Mouse (Mus musculus): ENCODE measurements around the gene Nme2. TPM values are rescaled to one million over a fixed set of nuclear protein-coding genes. Genes with fewer than 3 reads are reported as not detected.
"Not testable (repeated sequence)": the region's sequence is repeated elsewhere in the genome, so short reads cannot be mapped to it uniquely, and the experiment has no call there.

Gene Nme2
- polyA plus RNA-seq, 1 experiment from 2014 or later, result 187 TPM

- 41% methylated on average over 13 of the region's 13 CpGs for WGBS (ENCODE audit: missing documents)
- peak overlapping the region; percentile 88 for H3K27ac ChIP-seq
- peaks cover 21% of the 10 kb centered on the region; the same call in 1 of the 2 replicates for H3K36me3 ChIP-seq (ENCODE audit: inconsistent target)
- peak overlapping the region; percentile 87 for H3K4me3 ChIP-seq (ENCODE audit: inconsistent target)
- peaks cover 36% of the 10 kb centered on the region for H3K79me2 ChIP-seq (ENCODE audit: inconsistent target)
Measured at GRCm38 (mm10) chr11:93954738-93955255, 1.3 kb downstream of the Nme2 start.

- H3K79me2 ChIP-seq (ENCODE audit: inconsistent target), result peaks cover 36% of the 10 kb centered on the region
- H3K27ac ChIP-seq, result no peak overlapping the region
- H3K4me3 ChIP-seq (ENCODE audit: inconsistent target), result no peak overlapping the region
- 97% methylated on average over 5 of the region's 5 CpGs for WGBS (ENCODE audit: missing documents)
- H3K36me3 ChIP-seq (ENCODE audit: inconsistent target), result peaks cover 18% of the 10 kb centered on the region; the same call in 1 of the 2 replicates
Measured at GRCm38 (mm10) chr11:93952376-93952775, 3.7 kb downstream of the Nme2 start.

- H3K79me2 ChIP-seq (ENCODE audit: inconsistent target), result peaks cover 32% of the 10 kb centered on the region
- H3K27ac ChIP-seq, result no peak overlapping the region
- WGBS (ENCODE audit: missing documents), result 100% methylated on average over 1 of the region's 1 CpGs
- no peak overlapping the region for H3K4me3 ChIP-seq (ENCODE audit: inconsistent target)
- peaks cover 18% of the 10 kb centered on the region; the same call in 1 of the 2 replicates for H3K36me3 ChIP-seq (ENCODE audit: inconsistent target)
Measured at GRCm38 (mm10) chr11:93950045-93950444, 6.0 kb downstream of the Nme2 start.

- Histone ChIP-seq H3K27ac (no peak overlapping the region), H3K36me3 (ENCODE audit: inconsistent target) (peaks cover 18% of the 10 kb centered on the region; the same call in 1 of the 2 replicates)
- WGBS (ENCODE audit: missing documents), result 89% methylated on average over 9 of the region's 9 CpGs
Measured at GRCm38 (mm10) chr11:93948887-93949567, 7.0 kb downstream of the Nme2 start.

GRCm38 (mm10) chr11:93944986-93945385 is 11.1 kb downstream of the Nme2 start:
- Histone ChIP-seq H3K4me3 (ENCODE audit: inconsistent target) (no peak overlapping the region), H3K36me3 (ENCODE audit: inconsistent target) (peaks cover 10% of the 10 kb centered on the region; the same call in 1 of the 2 replicates)

More at GRCm38 (mm10) chr11:93948887-93949567, 7.0 kb downstream of the Nme2 start:
- Histone ChIP-seq H3K4me3 (ENCODE audit: inconsistent target) (no peak overlapping the region), H3K79me2 (ENCODE audit: inconsistent target) (peaks cover 22% of the 10 kb centered on the region)

GRCm38 (mm10) chr11:93940906-93941305 is 15.2 kb downstream of the Nme2 start:
- Histone ChIP-seq H3K27ac (peak overlapping the region; percentile 38), H3K79me2 (ENCODE audit: inconsistent target) (no peaks in the 10 kb centered on the region), H3K4me3 (ENCODE audit: inconsistent target) (no peak overlapping the region), H3K36me3 (ENCODE audit: inconsistent target) (no peaks in the 10 kb centered on the region)
- 0% methylated on average over 2 of the region's 2 CpGs for WGBS (ENCODE audit: missing documents)

More at GRCm38 (mm10) chr11:93944986-93945385, 11.1 kb downstream of the Nme2 start:
- H3K79me2 ChIP-seq (ENCODE audit: inconsistent target), result no peaks in the 10 kb centered on the region
- WGBS (ENCODE audit: missing documents), result 97% methylated on average over 3 of the region's 3 CpGs
- H3K27ac ChIP-seq, result no peak overlapping the region

- Histone ChIP-seq H3K79me2 (ENCODE audit: inconsistent target) (no peaks in the 10 kb centered on the region), H3K27ac (no peak overlapping the region), H3K36me3 (ENCODE audit: inconsistent target) (peaks cover 38% of the 10 kb centered on the region), H3K4me3 (ENCODE audit: inconsistent target) (no peak overlapping the region)
Measured at GRCm38 (mm10) chr11:93929106-93929505, 27.0 kb downstream of the Nme2 start.

- WGBS (ENCODE audit: missing documents), result 93% methylated on average over 2 of the region's 2 CpGs
Measured at GRCm38 (mm10) chr11:93915019-93915418, 41.0 kb downstream of the Nme2 start.

GRCm38 (mm10) chr11:93911603-93912002 is 44.5 kb downstream of the Nme2 start:
- Histone ChIP-seq H3K4me3 (ENCODE audit: inconsistent target) (no peak overlapping the region), H3K36me3 (ENCODE audit: inconsistent target) (peaks cover 65% of the 10 kb centered on the region), H3K27ac (no peak overlapping the region), H3K79me2 (ENCODE audit: inconsistent target) (no peaks in the 10 kb centered on the region)
- 91% methylated on average over 3 of the region's 3 CpGs for WGBS (ENCODE audit: missing documents)

More at GRCm38 (mm10) chr11:93915019-93915418, 41.0 kb downstream of the Nme2 start:
- H3K27ac ChIP-seq; H3K79me2 ChIP-seq (ENCODE audit: inconsistent target); H3K4me3 ChIP-seq (ENCODE audit: inconsistent target): not testable (repeated sequence)
- H3K36me3 ChIP-seq (ENCODE audit: inconsistent target), result peaks cover 56% of the 10 kb centered on the region

GRCm38 (mm10) chr11:93908829-93909228 is 47.2 kb downstream of the Nme2 start:
- Histone ChIP-seq H3K27ac (no peak overlapping the region), H3K4me3 (ENCODE audit: inconsistent target) (no peak overlapping the region), H3K79me2 (ENCODE audit: inconsistent target) (no peaks in the 10 kb centered on the region; the same call in 1 of the 2 replicates), H3K36me3 (ENCODE audit: inconsistent target) (peaks cover 71% of the 10 kb centered on the region)
- WGBS (ENCODE audit: missing documents), result 72% methylated on average over 9 of the region's 9 CpGs

GRCm38 (mm10) chr11:93907839-93908238 is 48.2 kb downstream of the Nme2 start:
- H3K4me3 ChIP-seq (ENCODE audit: inconsistent target), result no peak overlapping the region
- H3K79me2 ChIP-seq (ENCODE audit: inconsistent target), result no peaks in the 10 kb centered on the region; the same call in 1 of the 2 replicates
- WGBS (ENCODE audit: missing documents), result 62% methylated on average over 3 of the region's 3 CpGs
- no peak overlapping the region for H3K27ac ChIP-seq
- peaks cover 61% of the 10 kb centered on the region for H3K36me3 ChIP-seq (ENCODE audit: inconsistent target)

GRCm38 (mm10) chr11:93906834-93907233 is 49.2 kb downstream of the Nme2 start:
- H3K27ac ChIP-seq, result no peak overlapping the region
- no peak overlapping the region for H3K4me3 ChIP-seq (ENCODE audit: inconsistent target)
- H3K79me2 ChIP-seq (ENCODE audit: inconsistent target), result peaks cover 2% of the 10 kb centered on the region; the same call in 1 of the 2 replicates
- peaks cover 57% of the 10 kb centered on the region for H3K36me3 ChIP-seq (ENCODE audit: inconsistent target)
- WGBS (ENCODE audit: missing documents), result 93% methylated on average over 3 of the region's 4 CpGs

All from macrophage (primary cell).